Mouse (Mus musculus) left cerebral cortex, adult 8-10 months (tissue): ENCODE measurements at regions not wholly inside any gene's neighbourhood (a gene's known extent, or its start where the extent isn't known, plus 50 kb on each side); places are given as distances from the start of the nearest gene placed in this dataset.

ENCODE experiments used
- DNase-seq, 2 experiments: peaks; one replicate each; pipeline ENCODE4 v3.0.0; 2022; ENCODE audit warnings: low spot score in 2 of 2

DNA sequence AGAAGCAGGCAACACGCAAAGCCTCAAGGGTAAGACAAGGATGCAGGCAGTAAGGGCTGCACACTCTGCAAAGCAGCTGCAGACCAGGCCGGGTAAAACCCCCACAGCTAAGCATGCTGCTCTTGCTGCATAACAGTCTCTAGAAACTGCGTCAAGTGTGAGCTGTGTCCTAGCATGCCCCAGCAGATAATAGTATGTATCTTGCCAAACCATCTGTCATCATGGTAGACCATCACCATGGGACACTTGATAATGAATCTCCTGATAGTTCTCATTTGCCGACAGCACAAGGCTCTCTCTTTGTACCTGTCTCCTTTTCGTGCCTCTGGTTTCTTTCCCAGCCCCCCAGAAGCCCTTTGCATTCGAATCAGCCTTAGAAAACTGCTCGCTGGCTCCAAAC is 52.5 kb upstream of the Ddx18 start:
- DNase-seq, result no peak

DNA sequence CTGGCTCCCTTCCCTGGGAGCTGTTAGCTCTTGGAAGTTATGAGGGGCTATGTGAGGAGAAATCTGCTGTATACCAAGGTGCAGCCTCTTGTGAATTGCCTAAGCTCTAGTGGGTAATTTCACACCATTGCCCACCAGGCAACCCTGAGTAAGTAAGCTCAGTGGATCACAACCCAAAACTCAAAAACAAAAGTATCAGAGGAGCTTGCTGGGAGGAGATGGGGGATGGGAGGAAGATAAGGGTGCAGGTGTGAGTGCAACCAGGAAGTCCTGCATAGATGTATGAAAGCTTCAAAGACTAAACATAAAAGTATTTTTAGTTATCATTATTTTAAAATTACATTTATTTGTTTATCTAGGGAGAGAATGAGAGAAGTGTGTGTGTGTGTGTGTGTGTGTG is 50.8 kb upstream of the Ddx18 start:
- DNase-seq, result no peak
